Mouse (Mus musculus) 3T3-L1 (cell line): ENCODE data around the gene Cnksr3.
A peak's percentile ranks its signal among the peaks of the same experiment; 100 is the strongest.

Source experiments
- DNase-seq: peaks from one replicate; pipeline ENCODE4 v3.0.0-alpha.2; 2015; ENCODE audit warnings: low read depth, low spot score

The Cnksr3 gene

GRCm38 (mm10) chr10:7211696-7212482, at the start of gene Cnksr3:
Gene Cnksr3 (minus strand): TSS chr10:7212237.
- peak; percentile 94 for DNase-seq

- peak; percentile 67 for DNase-seq
These were observed 48.4 kb upstream of the Cnksr3 start for GRCm38 (mm10) chr10:7260166-7261108.

- no peak for DNase-seq
These were observed 46.6 kb upstream of the Cnksr3 start for GRCm38 (mm10) chr10:7258607-7259006.

- no peak for DNase-seq
These were observed 38.4 kb upstream of the Cnksr3 start for GRCm38 (mm10) chr10:7250455-7250854.

GRCm38 (mm10) chr10:7234601-7235000, 22.6 kb upstream of the Cnksr3 start:
- DNase-seq, result no peak

GRCm38 (mm10) chr10:7217551-7218127, 5.6 kb upstream of the Cnksr3 start:
- peak; percentile 6 for DNase-seq

- DNase-seq, result peak; percentile 31
These were observed 2.7 kb upstream of the Cnksr3 start for GRCm38 (mm10) chr10:7214718-7215117.

- DNase-seq, result peak; percentile 38
These were observed 1.1 kb upstream of the Cnksr3 start for GRCm38 (mm10) chr10:7213066-7213630.

- DNase-seq, result peak; percentile 93
These were observed 500 bp upstream of the Cnksr3 start for GRCm38 (mm10) chr10:7212537-7212936.

- peak; percentile 86 for DNase-seq
These were observed 894 bp downstream of the Cnksr3 start for GRCm38 (mm10) chr10:7210991-7211695.

- peak; percentile 18 for DNase-seq
These were observed 2.2 kb downstream of the Cnksr3 start for GRCm38 (mm10) chr10:7209691-7210455.

GRCm38 (mm10) chr10:7208859-7209441, 3.1 kb downstream of the Cnksr3 start:
- DNase-seq, result no peak

GRCm38 (mm10) chr10:7207301-7207700, 4.7 kb downstream of the Cnksr3 start:
- no peak for DNase-seq

- no peak for DNase-seq
These were observed 5.5 kb downstream of the Cnksr3 start for GRCm38 (mm10) chr10:7206571-7206970.

- no peak for DNase-seq
These were observed 6.5 kb downstream of the Cnksr3 start for GRCm38 (mm10) chr10:7205576-7205975.

- no peak for DNase-seq
These were observed 7.1 kb downstream of the Cnksr3 start for GRCm38 (mm10) chr10:7204953-7205352.

GRCm38 (mm10) chr10:7202576-7202975, 9.5 kb downstream of the Cnksr3 start:
- DNase-seq, result no peak

GRCm38 (mm10) chr10:7200665-7201064, 11.4 kb downstream of the Cnksr3 start:
- no peak for DNase-seq

GRCm38 (mm10) chr10:7198201-7198600, 13.8 kb downstream of the Cnksr3 start:
- DNase-seq, result no peak

GRCm38 (mm10) chr10:7197733-7198132, 14.3 kb downstream of the Cnksr3 start:
- no peak for DNase-seq
